Mouse (Mus musculus) liver, postnatal 0 days (tissue): ENCODE data around the gene Nsun3.

ENCODE experiments used
- CTCF ChIP-seq: sonication (generic); IDR thresholded peaks from 2 replicates; pipeline ENCODE4 v1.5.1; 2016; ENCODE audit warnings: antibody characterized with exemption, low read depth
- EP300 ChIP-seq: IDR thresholded peaks from 2 replicates; pipeline ENCODE4 v1.6.1; 2016; ENCODE audit warnings: antibody characterized with exemption, low read depth, mild to moderate bottlenecking

DNA sequence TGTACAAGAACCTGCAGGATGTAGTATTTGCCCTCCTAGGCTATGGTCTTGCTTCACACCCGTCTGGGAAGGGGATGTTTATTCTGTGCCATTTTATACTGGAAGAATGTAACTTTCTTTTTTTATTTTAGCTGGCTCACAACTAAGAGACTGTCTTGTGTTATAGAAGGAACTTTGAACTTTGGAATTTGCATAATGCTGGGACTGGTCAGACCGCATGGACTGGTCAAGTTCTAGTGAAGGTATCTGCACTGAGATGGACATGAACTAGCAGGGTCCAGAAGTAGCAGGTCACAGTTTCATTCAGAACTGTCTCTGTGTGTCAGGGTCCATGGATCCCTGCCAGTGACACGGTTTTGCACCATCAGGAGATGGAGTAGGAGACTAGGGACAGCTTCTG is 13.2 kb upstream of the Nsun3 start:
- TF ChIP-seq EP300: no peak
- no peak for TF ChIP-seq CTCF
